Mouse (Mus musculus) forebrain, embryonic 13.5 days (tissue): Measurements from ENCODE around the gene Hoxb8. TPM values are rescaled to one million over a fixed set of nuclear protein-coding genes. Genes with fewer than 3 reads are reported as not detected.

Experiments
- ATAC-seq: fragments of 200-750 bp; cut with Nextera tagmentation; 2 replicates; pipeline ENCODE4 v1.8.0; 2017
- H3K27ac ChIP-seq: fragments of 300-500 bp; sonication (generic); 2 replicates; pipeline ENCODE4 v1.5.1; 2015; ENCODE audit warnings: inconsistent platforms, mild to moderate bottlenecking, moderate library complexity
- H3K27me3 ChIP-seq: fragments of 300-500 bp; sonication (generic); 2 replicates; pipeline ENCODE4 v1.6.1; 2015; ENCODE audit warnings: mild to moderate bottlenecking, inconsistent platforms
- H3K36me3 ChIP-seq: fragments of 300-500 bp; sonication (generic); 2 replicates; pipeline ENCODE4 v1.6.1; 2015; ENCODE audit warnings: mild to moderate bottlenecking, inconsistent platforms; ENCODE audit not compliant: poor library complexity, severe bottlenecking
- H3K4me1 ChIP-seq: fragments of 300-500 bp; sonication (generic); 2 replicates; pipeline ENCODE4 v1.6.1; 2015; ENCODE audit warnings: inconsistent platforms
- H3K4me2 ChIP-seq: fragments of 300-500 bp; sonication (generic); 2 replicates; pipeline ENCODE4 v1.6.1; 2015; ENCODE audit warnings: inconsistent platforms, mild to moderate bottlenecking, moderate library complexity
- H3K4me3 ChIP-seq: fragments of 300-500 bp; sonication (generic); 2 replicates; pipeline ENCODE4 v1.5.1; 2015; ENCODE audit warnings: mild to moderate bottlenecking, inconsistent platforms
- H3K9ac ChIP-seq: fragments of 300-500 bp; sonication (generic); 2 replicates; pipeline ENCODE4 v1.6.1; 2015; ENCODE audit warnings: mild to moderate bottlenecking, inconsistent platforms
- H3K9me3 ChIP-seq: fragments of 300-500 bp; sonication (generic); replicated peaks from 2 replicates; pipeline ENCODE4 v1.6.1; 2016; ENCODE audit warnings: inconsistent platforms
- WGBS: fragments of 180-500 bp; shearing (Covaris S2); methylation state at CpG from one replicate; pipeline ENCODE4 v1.1.7; 2015; 5-methylcytosine and 5-hydroxymethylcytosine counted together
- polyA plus RNA-seq: library from polyadenylated mRNA; unstranded; fragments of >200 nt; fragmentation: Nextera tagmentation; extraction: Ambion mirVana; gene quantifications from 2 replicates; pipeline ENCODE4 v1.2.1, GENCODE M21; 2015

Hoxb8 gene
- polyA plus RNA-seq, 1 experiment from 2014 or later, result not detected

GRCm38 (mm10) chr11:96282795-96283430, 1.2 kb downstream of the Hoxb8 start:
- WGBS, result under 1% methylated on average over 48 of the region's 49 CpGs
- ATAC-seq, result no peak
- no peak overlapping the region for H3K4me2 ChIP-seq

DNA sequence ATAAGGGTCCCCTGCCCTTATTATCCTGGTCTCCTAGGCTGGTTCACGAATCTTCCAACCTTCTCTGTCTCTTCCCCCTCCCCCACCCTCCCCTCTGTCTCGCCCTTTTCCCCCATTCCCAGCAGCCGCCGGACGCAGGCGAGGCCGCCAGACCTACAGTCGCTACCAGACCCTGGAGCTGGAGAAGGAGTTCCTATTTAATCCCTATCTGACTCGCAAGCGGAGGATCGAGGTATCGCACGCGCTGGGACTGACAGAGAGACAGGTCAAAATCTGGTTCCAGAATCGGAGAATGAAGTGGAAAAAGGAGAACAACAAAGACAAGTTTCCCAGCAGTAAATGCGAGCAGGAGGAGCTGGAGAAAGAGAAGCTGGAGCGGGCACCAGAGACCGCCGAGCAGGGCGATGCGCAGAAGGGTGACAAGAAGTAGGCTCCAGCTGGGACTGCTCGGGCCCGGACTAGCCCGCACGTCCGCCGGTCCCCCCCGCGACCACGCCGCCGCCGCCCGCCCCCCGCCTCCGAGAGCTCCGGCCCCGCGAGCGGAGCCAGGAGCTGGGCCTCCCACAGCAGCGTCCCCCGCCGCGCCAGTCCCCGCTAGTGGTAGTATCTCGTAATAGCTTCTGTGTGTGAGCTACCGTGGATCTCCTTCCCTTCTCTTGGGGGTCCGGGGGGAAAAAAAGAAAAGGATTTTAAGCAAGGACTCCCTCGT, 2.5 kb downstream of the Hoxb8 start:
- no peak overlapping the region for H3K27ac ChIP-seq
- 0 out of 2 replicates have a peak, but pooled peaks have one; percentile 41 for ATAC-seq
- H3K9ac ChIP-seq, result 0 out of 2 replicates have a peak overlapping the region, but pooled peaks have one; percentile 16
- peak overlapping the region; percentile 48 for H3K4me2 ChIP-seq
- H3K36me3 ChIP-seq, result no peaks in the 10 kb centered on the region
- peaks cover 14% of the 10 kb centered on the region for H3K4me1 ChIP-seq
- H3K4me3 ChIP-seq, result peak overlapping the region; percentile 23
- 1% methylated on average over 49 of the region's 49 CpGs for WGBS
- H3K27me3 ChIP-seq, result peaks cover 99% of the 10 kb centered on the region
- H3K9me3 ChIP-seq, result no peaks in the 10 kb centered on the region

More at GRCm38 (mm10) chr11:96282795-96283430, 1.2 kb downstream of the Hoxb8 start:
- H3K27ac ChIP-seq, result no peak overlapping the region
- peaks cover 99% of the 10 kb centered on the region for H3K27me3 ChIP-seq
- no peaks in the 10 kb centered on the region for H3K36me3 ChIP-seq
- no peak overlapping the region for H3K4me3 ChIP-seq
- H3K9me3 ChIP-seq, result no peaks in the 10 kb centered on the region
- peaks cover 14% of the 10 kb centered on the region for H3K4me1 ChIP-seq
- H3K9ac ChIP-seq, result no peak overlapping the region

DNA sequence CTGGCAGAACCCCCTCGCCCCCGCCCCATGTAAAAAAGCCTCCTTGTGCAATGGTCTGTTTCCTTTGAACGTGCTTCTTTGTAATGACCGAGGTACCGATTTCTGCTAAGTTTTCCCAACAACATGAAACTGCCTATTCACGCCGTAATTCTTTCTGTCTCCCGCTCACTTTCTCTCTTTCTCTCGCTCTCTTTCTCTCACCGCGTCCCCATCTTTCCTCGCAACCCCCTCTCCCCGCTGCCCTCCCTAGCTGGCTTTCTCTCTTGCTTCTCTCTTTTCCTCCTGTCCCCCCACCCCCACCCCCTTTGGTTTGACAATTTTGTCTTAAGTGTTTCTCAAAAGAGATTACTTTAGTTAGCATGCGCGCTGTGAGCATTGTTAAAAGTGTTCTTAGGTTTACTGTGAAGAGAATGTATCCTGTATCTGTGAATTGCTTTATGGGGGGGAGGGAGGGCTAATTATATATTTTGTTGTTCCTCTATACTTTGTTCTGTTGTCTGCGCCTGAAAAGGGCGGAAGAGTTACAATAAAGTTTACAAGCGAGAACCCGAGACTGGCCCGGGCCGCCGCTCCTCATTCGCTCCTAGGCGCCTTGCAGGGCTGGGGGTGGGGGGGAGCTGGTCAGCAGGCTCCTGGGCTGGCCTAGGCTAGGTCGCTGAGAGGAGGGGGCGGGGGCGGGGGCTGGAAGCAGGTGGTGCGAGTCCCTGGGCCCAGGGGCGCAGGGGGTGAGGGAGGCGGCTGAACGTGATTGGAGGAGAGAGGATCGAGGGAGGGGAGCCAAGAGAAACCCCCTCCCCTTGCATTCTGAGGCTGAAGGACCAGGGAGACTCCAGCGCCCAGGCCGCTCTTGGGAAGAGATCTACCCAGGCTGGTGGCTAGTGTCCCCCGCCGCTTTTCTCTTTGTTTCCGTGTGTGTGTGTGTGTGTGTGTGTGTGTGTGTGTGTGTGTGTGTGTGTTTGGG, 3.3 kb downstream of the Hoxb8 start:
- no peak overlapping the region for H3K4me3 ChIP-seq
- no peaks in the 10 kb centered on the region for H3K9me3 ChIP-seq
- ATAC-seq, result no peak
- 1% methylated on average over 32 of the region's 37 CpGs for WGBS
- peaks cover 14% of the 10 kb centered on the region for H3K4me1 ChIP-seq
- H3K9ac ChIP-seq, result no peak overlapping the region
- H3K27ac ChIP-seq, result no peak overlapping the region
- peaks cover 99% of the 10 kb centered on the region for H3K27me3 ChIP-seq
- H3K4me2 ChIP-seq, result 0 out of 2 replicates have a peak overlapping the region, but pooled peaks have one; percentile 48
- no peaks in the 10 kb centered on the region for H3K36me3 ChIP-seq

DNA sequence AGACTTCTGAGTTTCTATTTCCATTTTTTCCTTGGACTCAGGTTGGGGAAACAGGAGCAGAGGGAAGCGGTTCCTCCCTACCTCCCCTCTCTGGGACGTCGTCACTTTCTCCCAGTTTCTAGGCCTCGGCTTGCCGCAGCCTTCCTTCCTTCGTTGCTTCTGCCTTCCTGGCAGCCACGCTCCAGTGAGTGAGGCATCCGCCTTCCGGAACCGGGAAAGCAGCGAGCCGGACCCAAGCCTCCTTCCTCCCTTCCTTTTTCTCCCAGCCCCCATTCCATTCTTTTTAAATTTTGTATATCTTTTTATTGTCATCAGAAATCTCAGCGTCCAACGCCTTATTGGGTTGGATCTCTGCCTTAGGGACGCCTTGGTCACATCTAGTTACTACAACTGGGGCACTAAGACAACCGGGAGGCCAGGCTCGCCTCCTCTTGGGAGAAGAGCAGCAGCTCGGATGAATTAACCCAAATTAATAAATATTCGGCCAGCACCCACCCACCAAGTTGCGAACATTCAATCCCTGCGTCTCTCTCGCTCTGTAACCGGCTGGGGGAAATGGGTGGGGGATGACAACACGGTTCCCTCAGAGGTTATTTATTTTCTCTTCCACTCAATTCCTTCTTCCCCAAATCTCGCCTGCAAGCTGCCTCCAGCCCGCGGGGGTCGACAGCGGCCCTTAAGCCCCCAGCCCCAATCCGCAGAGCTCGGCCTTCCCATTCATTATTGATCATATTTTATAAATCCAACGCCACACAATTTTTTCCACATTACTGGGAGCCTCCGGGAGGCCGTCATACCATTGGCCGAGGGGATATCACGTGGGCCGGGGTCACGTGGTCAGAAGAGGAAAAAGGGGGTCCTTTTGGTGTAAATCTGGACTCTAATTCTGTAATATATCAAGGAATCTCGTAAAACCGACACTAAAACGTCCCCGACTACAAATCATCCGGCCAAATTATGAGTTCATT, 4.3 kb downstream of the Hoxb8 start, which contains the start of gene Hoxb7:
TSS of gene Hoxb7 (plus strand) at position 853 of the 968 bp plus-strand sequence.
- Histone ChIP-seq H3K9ac (no peak within 1 kb of the TSS), H3K27ac (no peak within 1 kb of the TSS), H3K4me2 (peak within 1 kb of the TSS; percentile 20; the same call in 1 of the 2 replicates), H3K4me1 (peaks cover 14% of the 10 kb centered on the region), H3K4me3 (no peak within 1 kb of the TSS), H3K27me3 (peaks cover 99% of the 10 kb centered on the region), H3K9me3 (no peaks in the 10 kb centered on the region), H3K36me3 (no peaks in the 10 kb centered on the region)
- ATAC-seq, result no peak
- WGBS, result under 1% methylated on average over 43 of the region's 43 CpGs

- Histone ChIP-seq H3K4me2 (peak overlapping the region; percentile 20; the same call in 1 of the 2 replicates), H3K9ac (no peak overlapping the region), H3K36me3 (no peaks in the 10 kb centered on the region), H3K27me3 (peaks cover 99% of the 10 kb centered on the region), H3K4me3 (no peak overlapping the region), H3K27ac (no peak overlapping the region), H3K4me1 (peaks cover 14% of the 10 kb centered on the region), H3K9me3 (no peaks in the 10 kb centered on the region)
- under 1% methylated on average over 55 of the region's 55 CpGs for WGBS
- ATAC-seq, result no peak
These were observed 5.2 kb downstream of the Hoxb8 start for GRCm38 (mm10) chr11:96286739-96287385.

- under 1% methylated on average over 9 of the region's 9 CpGs for WGBS
- ATAC-seq, result no peak
These were observed 5.7 kb downstream of the Hoxb8 start for GRCm38 (mm10) chr11:96287411-96287810.

DNA sequence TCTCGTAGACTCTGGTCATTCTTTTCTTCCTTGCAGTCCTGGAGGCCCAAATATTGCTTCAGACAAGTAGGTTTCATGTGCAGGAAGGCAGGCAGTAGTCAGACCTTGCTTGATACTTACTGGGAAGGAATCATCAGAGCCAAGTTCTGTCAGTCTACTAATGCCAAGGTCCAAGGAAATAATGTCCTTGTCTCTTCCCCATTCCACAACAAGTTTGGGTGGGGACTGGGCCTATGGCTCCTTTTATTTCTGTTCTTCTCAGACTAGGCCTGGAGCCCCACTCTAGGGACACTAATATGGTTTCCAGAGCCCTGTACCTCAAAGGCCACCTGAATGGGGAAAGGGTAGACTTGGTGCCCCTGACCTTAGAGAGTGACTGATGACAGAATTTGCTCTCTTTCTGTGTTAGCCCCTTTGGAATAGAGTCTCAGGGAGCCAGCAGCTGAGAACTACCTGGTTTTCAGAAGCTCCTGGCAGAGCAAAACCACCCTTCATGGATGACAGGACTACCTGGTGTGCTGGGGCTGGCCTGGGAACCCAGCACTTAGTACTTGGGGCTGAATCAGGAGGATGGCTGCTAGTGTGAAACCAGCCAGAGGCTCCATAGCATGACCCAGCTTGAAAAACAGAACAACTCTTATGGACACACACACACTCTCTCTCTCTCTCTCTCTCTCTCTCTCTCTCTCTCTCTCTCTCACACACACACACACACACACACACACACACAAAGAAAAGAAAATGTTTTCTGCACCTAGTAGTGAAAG, 6.9 kb downstream of the Hoxb8 start:
- H3K9ac ChIP-seq, result no peak overlapping the region
- H3K9me3 ChIP-seq, result no peaks in the 10 kb centered on the region
- 3% methylated on average over 1 of the region's 1 CpGs for WGBS

More at GRCm38 (mm10) chr11:96287411-96287810, 5.7 kb downstream of the Hoxb8 start:
- Histone ChIP-seq H3K27me3 (peaks cover 99% of the 10 kb centered on the region), H3K36me3 (no peaks in the 10 kb centered on the region), H3K27ac (no peak overlapping the region), H3K4me2 (no peak overlapping the region), H3K4me1 (peaks cover 14% of the 10 kb centered on the region), H3K9me3 (no peaks in the 10 kb centered on the region), H3K4me3 (no peak overlapping the region), H3K9ac (no peak overlapping the region)

GRCm38 (mm10) chr11:96289293-96289692, 7.6 kb downstream of the Hoxb8 start:
- H3K4me3 ChIP-seq, result no peak overlapping the region
- no peaks in the 10 kb centered on the region for H3K36me3 ChIP-seq
- ATAC-seq, result no peak
- peaks cover 10% of the 10 kb centered on the region for H3K4me1 ChIP-seq
- no peaks in the 10 kb centered on the region for H3K9me3 ChIP-seq
- H3K27me3 ChIP-seq, result peaks cover 99% of the 10 kb centered on the region
- no peak overlapping the region for H3K9ac ChIP-seq
- no peak overlapping the region for H3K4me2 ChIP-seq
- no peak overlapping the region for H3K27ac ChIP-seq
- 1% methylated on average over 21 of the region's 21 CpGs for WGBS

More for the DNA sequence above, 6.9 kb downstream of the Hoxb8 start:
- Histone ChIP-seq H3K4me2 (no peak overlapping the region), H3K4me3 (no peak overlapping the region), H3K36me3 (no peaks in the 10 kb centered on the region), H3K27ac (no peak overlapping the region), H3K4me1 (peaks cover 14% of the 10 kb centered on the region), H3K27me3 (peaks cover 99% of the 10 kb centered on the region)
- ATAC-seq, result no peak

DNA sequence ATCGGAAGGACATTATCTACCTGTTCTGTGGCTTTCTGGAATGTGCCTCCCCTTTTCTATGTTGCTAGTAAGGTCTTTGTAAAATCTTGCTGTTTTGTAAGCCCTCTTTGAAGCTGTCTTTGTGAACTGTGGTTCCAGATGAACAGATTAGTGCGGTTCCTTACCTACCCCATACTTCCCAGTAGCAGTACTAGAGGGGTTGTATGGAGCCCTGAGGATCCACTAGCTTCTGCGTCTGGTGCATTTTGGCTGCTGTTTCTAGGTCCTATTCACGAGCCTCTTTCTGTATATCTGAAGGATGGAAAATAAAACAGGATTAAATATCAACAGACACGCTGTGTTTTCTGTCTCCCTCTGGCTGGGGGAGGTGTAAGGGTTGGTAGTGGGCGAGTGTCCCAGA, 8.1 kb downstream of the Hoxb8 start:
- H3K4me2 ChIP-seq, result no peak overlapping the region
- peaks cover 9% of the 10 kb centered on the region; the same call in 1 of the 2 replicates for H3K4me1 ChIP-seq
- no peaks in the 10 kb centered on the region for H3K36me3 ChIP-seq
- H3K4me3 ChIP-seq, result no peak overlapping the region
- H3K9me3 ChIP-seq, result no peaks in the 10 kb centered on the region
- WGBS, result 6% methylated on average over 6 of the region's 6 CpGs
- H3K27me3 ChIP-seq, result peaks cover 99% of the 10 kb centered on the region
- H3K9ac ChIP-seq, result no peak overlapping the region
- no peak overlapping the region for H3K27ac ChIP-seq
- ATAC-seq, result no peak
